Mouse (Mus musculus) cerebellum, adult 11-12 months (tissue): ENCODE measurements around the gene Tars.

Experiments used
- DNase-seq: peaks from one replicate; pipeline ENCODE4 v3.0.0; 2022

The Tars gene

GRCm38 (mm10) chr15:11399356-11400067 lies at the start of gene Tars:
Gene Tars, minus strand, starts transcription at chr15:11399665.
- DNase-seq, result peak; percentile 99

GRCm38 (mm10) chr15:11437361-11437760 lies 37.9 kb upstream of the Tars start:
- DNase-seq, result no peak

GRCm38 (mm10) chr15:11436709-11437280 lies 37.3 kb upstream of the Tars start:
- DNase-seq, result no peak

- no peak for DNase-seq
Measured at GRCm38 (mm10) chr15:11426899-11427298, 27.4 kb upstream of the Tars start.

GRCm38 (mm10) chr15:11413484-11413883 lies 14.0 kb upstream of the Tars start:
- no peak for DNase-seq

- no peak for DNase-seq
Measured at GRCm38 (mm10) chr15:11412542-11412941, 13.1 kb upstream of the Tars start.

- no peak for DNase-seq
Measured at GRCm38 (mm10) chr15:11411846-11412245, 12.4 kb upstream of the Tars start.

GRCm38 (mm10) chr15:11408155-11408826 lies 8.8 kb upstream of the Tars start:
- no peak for DNase-seq

- no peak for DNase-seq
Measured at GRCm38 (mm10) chr15:11407381-11407780, 7.9 kb upstream of the Tars start.

- DNase-seq, result no peak
Measured at GRCm38 (mm10) chr15:11406769-11407168, 7.3 kb upstream of the Tars start.

- DNase-seq, result peak; percentile 20
Measured at GRCm38 (mm10) chr15:11398676-11399350, 652 bp downstream of the Tars start.

GRCm38 (mm10) chr15:11396421-11396820 lies 3.0 kb downstream of the Tars start:
- no peak for DNase-seq

GRCm38 (mm10) chr15:11392903-11393302 lies 6.6 kb downstream of the Tars start:
- no peak for DNase-seq

- DNase-seq, result no peak
Measured at GRCm38 (mm10) chr15:11383796-11384195, 15.7 kb downstream of the Tars start.

GRCm38 (mm10) chr15:11382585-11382984 lies 16.9 kb downstream of the Tars start:
- DNase-seq, result no peak

GRCm38 (mm10) chr15:11380616-11381015 lies 18.8 kb downstream of the Tars start:
- no peak for DNase-seq

- no peak for DNase-seq
Measured at GRCm38 (mm10) chr15:11380087-11380530, 19.4 kb downstream of the Tars start.

GRCm38 (mm10) chr15:11379431-11380086 lies 19.9 kb downstream of the Tars start:
- no peak for DNase-seq

- DNase-seq, result no peak
Measured at GRCm38 (mm10) chr15:11370477-11371085, 28.9 kb downstream of the Tars start.

GRCm38 (mm10) chr15:11369572-11369971 lies 29.9 kb downstream of the Tars start:
- no peak for DNase-seq

- no peak for DNase-seq
Measured at GRCm38 (mm10) chr15:11364795-11365194, 34.7 kb downstream of the Tars start.

GRCm38 (mm10) chr15:11364112-11364511 lies 35.4 kb downstream of the Tars start:
- DNase-seq, result no peak
